Mouse (Mus musculus) bone marrow macrophage, adult 2 months (primary cell): ENCODE results near the gene Npas2.

ENCODE experiments used
- CTCF ChIP-seq: IDR thresholded peaks from 2 replicates; pipeline ENCODE4 v1.5.1; 2012; ENCODE audit warnings: low read depth, mild to moderate bottlenecking, low read length, moderate library complexity
- POLR2A ChIP-seq: IDR thresholded peaks from 2 replicates; pipeline ENCODE4 v1.6.1; 2012; ENCODE audit warnings: mild to moderate bottlenecking, low read depth, low read length, borderline replicate concordance

DNA sequence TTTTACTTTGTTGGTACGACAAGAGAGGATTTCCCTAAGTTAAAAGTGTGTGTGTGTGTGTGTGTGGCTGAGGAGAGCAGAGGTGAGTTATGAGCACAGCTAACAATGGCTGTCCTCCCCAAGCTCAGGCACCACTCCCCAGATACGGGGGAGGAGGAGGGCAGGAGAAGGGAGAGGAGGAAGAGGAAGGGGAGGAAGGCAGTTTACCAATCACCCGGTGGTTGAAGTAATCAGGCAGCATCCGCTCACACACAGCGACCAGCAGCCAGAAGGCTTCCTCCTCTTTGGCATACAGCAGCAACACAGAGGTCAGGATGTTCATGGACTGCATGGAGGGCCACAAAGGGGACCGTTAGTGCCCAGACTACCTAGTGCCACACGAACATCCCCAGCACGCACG, 191.4 kb downstream of the Npas2 start:
- TF ChIP-seq POLR2A (no peak), CTCF (no peak)
